Mouse (Mus musculus) hindbrain, embryonic 11.5 days (tissue): ENCODE results near the gene Proser1. TPM values are rescaled to one million over a fixed set of nuclear protein-coding genes. Genes with fewer than 3 reads are reported as not detected.

Experiments
- ATAC-seq: fragments of 200-750 bp; cut with Nextera tagmentation; 2 replicates; pipeline ENCODE4 v1.8.0; 2017; ENCODE audit warnings: mild to moderate bottlenecking, moderate TSS enrichment, moderate library complexity; ENCODE audit not compliant: low FRiP score
- DNase-seq: peaks from one replicate; pipeline ENCODE4 v3.0.0-alpha.2; 2015; ENCODE audit warnings: low spot score
- H3K27ac ChIP-seq: fragments of 300-500 bp; sonication (generic); 2 replicates; pipeline ENCODE4 v1.5.1; 2014; ENCODE audit warnings: mild to moderate bottlenecking, low read depth, low read length
- H3K27me3 ChIP-seq: fragments of 300-500 bp; sonication (generic); 2 replicates; pipeline ENCODE4 v1.6.1; 2014; ENCODE audit warnings: mild to moderate bottlenecking, low read length, moderate library complexity, mixed read lengths; ENCODE audit not compliant: control insufficient read depth, insufficient read depth
- H3K36me3 ChIP-seq: fragments of 300-500 bp; sonication (generic); 2 replicates; pipeline ENCODE4 v1.6.1; 2014; ENCODE audit warnings: mild to moderate bottlenecking, low read length, moderate library complexity, mixed read lengths; ENCODE audit not compliant: control insufficient read depth, insufficient read depth
- H3K4me1 ChIP-seq: fragments of 300-500 bp; sonication (generic); replicated peaks from 2 replicates; pipeline ENCODE4 v1.6.1; 2014; ENCODE audit warnings: low read length, mixed read lengths; ENCODE audit not compliant: control insufficient read depth, insufficient read depth
- H3K4me2 ChIP-seq: fragments of 300-500 bp; sonication (generic); replicated peaks from 2 replicates; pipeline ENCODE4 v1.6.1; 2014; ENCODE audit warnings: mild to moderate bottlenecking, low read depth, low read length
- H3K4me3 ChIP-seq: fragments of 300-500 bp; sonication (generic); 2 replicates; pipeline ENCODE4 v1.5.1; 2014; ENCODE audit warnings: low read depth, low read length
- H3K9ac ChIP-seq: fragments of 300-500 bp; sonication (generic); 2 replicates; pipeline ENCODE4 v1.6.1; 2014; ENCODE audit warnings: low read depth, low read length
- H3K9me3 ChIP-seq: fragments of 300-500 bp; sonication (generic); 2 replicates; pipeline ENCODE4 v1.6.1; 2016; ENCODE audit warnings: low read length; ENCODE audit not compliant: control insufficient read depth
- WGBS: fragments of 180-500 bp; shearing (Covaris S2); extraction: QIAGEN DNeasy Blood & Tissue Kit; methylation state at CpG from one replicate; pipeline ENCODE4 v1.1.7; 2014; 5-methylcytosine and 5-hydroxymethylcytosine counted together
- polyA plus RNA-seq: library from polyadenylated mRNA; unstranded; fragments of >200 nt; fragmentation: Nextera tagmentation; extraction: Ambion mirVana; gene quantifications from 2 replicates; pipeline ENCODE4 v1.2.1, GENCODE M21; 2014

Proser1 gene
- polyA plus RNA-seq, 1 experiment from 2014 or later: 30.2 TPM

DNA sequence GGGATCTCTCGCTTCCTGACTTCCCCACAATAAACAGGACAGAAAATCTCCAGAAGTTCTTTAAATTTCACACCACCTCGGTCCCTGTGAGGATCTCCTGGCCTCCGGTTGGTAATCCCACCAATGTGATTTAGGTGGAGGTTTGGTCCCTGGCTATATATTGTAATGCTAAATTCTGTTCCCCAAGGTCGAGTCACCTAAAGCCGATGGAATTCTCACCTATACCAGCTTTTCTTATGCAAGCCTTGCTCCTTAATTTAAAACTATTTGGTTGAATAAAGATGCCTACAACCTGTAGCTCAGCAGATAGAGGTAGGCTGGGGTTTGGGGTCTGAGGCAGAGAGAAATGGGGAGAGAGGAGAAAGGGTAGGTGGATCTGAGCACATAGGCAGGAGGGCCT is 5.7 kb upstream of the Proser1 start:
- no peaks in the 10 kb centered on the region for H3K4me1 ChIP-seq
- no peak overlapping the region for H3K4me2 ChIP-seq
- no peaks in the 10 kb centered on the region for H3K27me3 ChIP-seq
- DNase-seq: no peak
- no peak overlapping the region for H3K9ac ChIP-seq
- H3K36me3 ChIP-seq: 0 out of 2 replicates have a peak, but pooled peaks cover 4% of the 10 kb centered on the region
- WGBS: 74% methylated on average over 5 of the region's 5 CpGs
- H3K27ac ChIP-seq: no peak overlapping the region
- no peaks in the 10 kb centered on the region for H3K9me3 ChIP-seq
- ATAC-seq: no peak
- H3K4me3 ChIP-seq: no peak overlapping the region

DNA sequence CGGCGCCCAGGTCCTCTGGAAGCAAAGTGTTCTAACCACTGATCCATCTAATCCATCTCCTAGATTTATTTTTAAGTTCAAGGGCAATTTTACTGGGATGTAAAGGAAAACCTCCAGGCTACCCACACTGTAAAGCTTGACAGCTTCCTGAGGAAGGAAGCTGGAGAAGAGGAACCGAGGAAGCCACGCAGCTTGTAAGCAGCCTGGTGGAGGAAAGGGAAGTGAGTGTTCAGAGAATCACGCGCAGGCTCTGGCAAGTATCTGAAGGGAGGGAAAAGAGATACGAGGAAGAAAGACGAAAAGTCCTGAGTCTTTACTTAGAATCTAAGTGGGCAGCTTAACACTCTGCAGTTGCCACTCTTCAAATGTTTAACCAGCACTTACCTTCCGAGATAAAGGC is 3.4 kb upstream of the Proser1 start:
- no peaks in the 10 kb centered on the region for H3K27me3 ChIP-seq
- WGBS: 88% methylated on average over 9 of the region's 9 CpGs
- ATAC-seq (no peak), DNase-seq (no peak)
- H3K4me1 ChIP-seq: no peaks in the 10 kb centered on the region
- H3K4me3 ChIP-seq: no peak overlapping the region
- no peak overlapping the region for H3K4me2 ChIP-seq
- H3K9ac ChIP-seq: no peak overlapping the region
- no peak overlapping the region for H3K27ac ChIP-seq
- no peaks in the 10 kb centered on the region for H3K9me3 ChIP-seq
- 0 out of 2 replicates have a peak, but pooled peaks cover 4% of the 10 kb centered on the region for H3K36me3 ChIP-seq

- peak overlapping the region; percentile 91 for H3K9ac ChIP-seq
- peak overlapping the region; percentile 83 for H3K27ac ChIP-seq
- H3K9me3 ChIP-seq: no peaks in the 10 kb centered on the region
- H3K4me3 ChIP-seq: peak overlapping the region; percentile 66
- peaks cover 7% of the 10 kb centered on the region; the same call in 1 of the 2 replicates for H3K4me1 ChIP-seq
- WGBS: 6% methylated on average over 9 of the region's 9 CpGs
- H3K27me3 ChIP-seq: no peaks in the 10 kb centered on the region
- peak overlapping the region; percentile 73 for H3K4me2 ChIP-seq
- ATAC-seq: no peak
- no peak for DNase-seq
- no peaks in the 10 kb centered on the region for H3K36me3 ChIP-seq
Observed at GRCm38 (mm10) chr3:53462701-53463045, 793 bp upstream of the Proser1 start.

GRCm38 (mm10) chr3:53463765-53464114 is 274 bp downstream of the Proser1 start:
- WGBS: under 1% methylated on average over 34 of the region's 35 CpGs
- no peaks in the 10 kb centered on the region for H3K36me3 ChIP-seq
- H3K27me3 ChIP-seq: no peaks in the 10 kb centered on the region
- no peaks in the 10 kb centered on the region for H3K9me3 ChIP-seq
- DNase-seq (no peak), ATAC-seq (no peak)
- peak overlapping the region; percentile 83 for H3K27ac ChIP-seq
- peak overlapping the region; percentile 91 for H3K9ac ChIP-seq
- peak overlapping the region; percentile 66 for H3K4me3 ChIP-seq
- H3K4me1 ChIP-seq: peaks cover 7% of the 10 kb centered on the region; the same call in 1 of the 2 replicates
- peak overlapping the region; percentile 65; the same call in 1 of the 2 replicates for H3K4me2 ChIP-seq

DNA sequence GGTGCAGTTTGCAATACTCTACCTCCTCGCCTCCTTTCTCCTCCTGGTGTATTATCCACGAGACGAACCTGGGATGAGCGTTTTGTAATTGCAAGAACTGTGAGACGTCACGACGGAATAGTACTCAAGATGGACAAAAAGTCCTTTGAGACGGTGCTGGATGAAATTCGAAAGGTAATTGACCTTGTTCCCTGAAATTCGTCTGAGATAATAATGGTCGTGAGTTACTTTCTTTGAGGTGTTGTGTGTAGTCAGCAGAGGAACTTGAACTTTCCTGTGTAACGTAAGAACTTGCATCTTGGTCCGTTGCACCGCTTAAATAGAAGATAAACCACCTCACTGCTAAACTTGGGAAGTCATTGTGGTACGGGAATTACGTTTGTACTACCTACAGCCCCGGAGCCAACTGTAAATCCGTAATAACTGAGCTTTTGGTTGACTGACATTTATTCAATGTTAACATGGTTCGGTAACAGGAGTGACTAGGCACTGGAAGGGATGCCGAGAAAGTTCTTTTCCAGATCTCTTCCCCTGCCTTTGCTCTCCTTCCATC is 756 bp downstream of the Proser1 start:
- peak overlapping the region; percentile 66 for H3K4me3 ChIP-seq
- H3K4me1 ChIP-seq: peaks cover 7% of the 10 kb centered on the region; the same call in 1 of the 2 replicates
- no peaks in the 10 kb centered on the region for H3K27me3 ChIP-seq
- H3K9ac ChIP-seq: peak overlapping the region; percentile 91
- 0 out of 2 replicates have a peak overlapping the region, but pooled peaks have one; percentile 83 for H3K27ac ChIP-seq
- ATAC-seq: no peak
- WGBS: under 1% methylated on average over 20 of the region's 20 CpGs
- H3K9me3 ChIP-seq: no peaks in the 10 kb centered on the region
- H3K36me3 ChIP-seq: no peaks in the 10 kb centered on the region
- no peak for DNase-seq
- H3K4me2 ChIP-seq: peak overlapping the region; percentile 65

DNA sequence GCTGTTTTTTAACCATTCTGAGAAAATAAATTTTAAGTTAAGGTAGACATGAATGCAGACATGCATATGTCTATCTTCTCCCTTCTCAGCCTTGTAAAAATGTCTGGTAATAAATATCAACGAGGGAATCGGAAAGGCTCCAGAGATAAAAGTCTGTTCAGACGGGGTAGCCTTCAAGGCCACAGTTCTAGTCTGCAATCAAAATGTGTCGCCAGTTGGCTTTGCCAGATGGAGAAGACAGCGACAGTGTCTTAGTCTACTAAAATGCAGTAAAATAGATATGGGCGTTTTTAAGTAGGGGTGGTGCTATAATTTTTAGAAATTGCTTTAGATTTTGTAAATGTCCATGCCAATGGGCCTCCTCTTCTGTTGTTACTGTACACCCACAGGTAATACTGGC is 1.9 kb downstream of the Proser1 start:
- Histone ChIP-seq H3K4me1 (peaks cover 7% of the 10 kb centered on the region; the same call in 1 of the 2 replicates), H3K9me3 (no peaks in the 10 kb centered on the region), H3K27ac (no peak overlapping the region), H3K36me3 (no peaks in the 10 kb centered on the region), H3K4me2 (peak overlapping the region; percentile 42), H3K9ac (no peak overlapping the region), H3K4me3 (peak overlapping the region; percentile 66), H3K27me3 (no peaks in the 10 kb centered on the region)
- WGBS: 70% methylated on average over 6 of the region's 6 CpGs
- no peak for ATAC-seq
- no peak for DNase-seq

GRCm38 (mm10) chr3:53466481-53466880 is 3.0 kb downstream of the Proser1 start:
- peaks cover 7% of the 10 kb centered on the region; the same call in 1 of the 2 replicates for H3K4me1 ChIP-seq
- ATAC-seq (no peak), DNase-seq (peak; percentile 20)
- H3K9ac ChIP-seq: no peak overlapping the region
- 67% methylated on average over 9 of the region's 9 CpGs for WGBS
- no peak overlapping the region for H3K4me3 ChIP-seq
- H3K9me3 ChIP-seq: no peaks in the 10 kb centered on the region
- H3K36me3 ChIP-seq: no peaks in the 10 kb centered on the region
- H3K4me2 ChIP-seq: peak overlapping the region; percentile 24; the same call in 1 of the 2 replicates
- no peaks in the 10 kb centered on the region for H3K27me3 ChIP-seq
- H3K27ac ChIP-seq: no peak overlapping the region

GRCm38 (mm10) chr3:53467356-53467755 is 3.9 kb downstream of the Proser1 start:
- no peaks in the 10 kb centered on the region for H3K36me3 ChIP-seq

GRCm38 (mm10) chr3:53469650-53470049 is 6.2 kb downstream of the Proser1 start:
- peaks cover 2% of the 10 kb centered on the region; the same call in 1 of the 2 replicates for H3K36me3 ChIP-seq
- H3K27me3 ChIP-seq: no peaks in the 10 kb centered on the region
- DNase-seq (no peak), ATAC-seq (no peak)
- no peak overlapping the region for H3K27ac ChIP-seq
- WGBS: 95% methylated on average over 5 of the region's 5 CpGs
- peaks cover 7% of the 10 kb centered on the region; the same call in 1 of the 2 replicates for H3K4me1 ChIP-seq
- H3K4me3 ChIP-seq: no peak overlapping the region
- no peak overlapping the region for H3K9ac ChIP-seq
- no peak overlapping the region for H3K4me2 ChIP-seq
- no peaks in the 10 kb centered on the region for H3K9me3 ChIP-seq

More at GRCm38 (mm10) chr3:53467356-53467755, 3.9 kb downstream of the Proser1 start:
- H3K27me3 ChIP-seq: no peaks in the 10 kb centered on the region
- H3K9me3 ChIP-seq: no peaks in the 10 kb centered on the region
- H3K4me1 ChIP-seq: peaks cover 7% of the 10 kb centered on the region; the same call in 1 of the 2 replicates
- H3K9ac ChIP-seq: no peak overlapping the region
- H3K4me3 ChIP-seq: no peak overlapping the region
- WGBS: 82% methylated on average over 5 of the region's 5 CpGs
- H3K4me2 ChIP-seq: no peak overlapping the region
- H3K27ac ChIP-seq: no peak overlapping the region
- no peak for DNase-seq
- no peak for ATAC-seq
